Mouse (Mus musculus) kidney, adult 2 months (tissue): Measurements from ENCODE around the gene Esp8.
"Not testable (repeated sequence)": the region's sequence is repeated elsewhere in the genome, so short reads cannot be mapped to it uniquely, and the experiment has no call there.

Experiments
- CTCF ChIP-seq: fragments of 200-500 bp; conservative IDR thresholded peaks from 2 replicates; pipeline ENCODE4 v1.5.1; 2011; ENCODE audit warnings: low read depth, mild to moderate bottlenecking, control low read depth, low read length, moderate library complexity, mixed read lengths; ENCODE audit not compliant: insufficient read depth, insufficient read length
- POLR2A ChIP-seq: fragments of 200-500 bp; IDR thresholded peaks from one replicate; pipeline ENCODE4 v1.6.1; 2011; ENCODE audit warnings: low read depth, low read length, control low read depth

DNA sequence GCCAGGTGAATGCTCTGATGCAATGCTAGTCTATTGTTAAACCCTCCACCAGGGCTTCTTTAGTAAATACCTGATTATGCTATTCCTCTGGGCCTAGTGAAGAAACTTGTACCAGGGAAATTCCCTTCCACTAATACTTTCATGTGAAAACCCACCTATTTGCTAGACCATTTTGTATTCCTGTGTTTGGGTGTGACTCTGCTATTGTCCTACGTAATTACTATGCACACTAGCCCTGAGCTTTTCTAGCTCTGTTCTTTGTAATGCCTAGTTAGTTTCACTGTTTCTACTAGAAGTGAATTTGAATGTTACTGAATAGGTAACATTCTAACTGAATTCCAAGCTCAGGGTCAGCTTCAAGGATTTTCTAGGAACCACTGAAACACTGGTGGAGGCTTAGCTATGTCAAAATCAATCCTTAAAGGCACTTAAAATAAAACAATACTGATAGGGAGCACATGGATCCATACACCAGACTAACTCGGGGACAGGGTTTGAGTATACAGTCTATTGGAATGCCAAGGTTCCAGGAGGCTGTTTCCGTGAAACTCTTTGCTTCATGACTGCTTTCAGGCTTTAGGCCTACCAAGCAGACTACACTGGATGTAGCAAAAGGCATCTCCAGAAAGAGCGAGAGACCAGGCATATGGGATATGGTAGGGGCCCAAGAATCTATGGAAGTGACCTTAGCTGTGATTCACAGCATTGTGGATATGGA, 24.2 kb upstream of the Esp8 start:
- TF ChIP-seq CTCF, POLR2A: not testable (repeated sequence)
